Mouse (Mus musculus) MEL (cell line): Measurements from ENCODE around the gene Bnc2. TPM values are rescaled to one million over a fixed set of nuclear protein-coding genes. Genes with fewer than 3 reads are reported as not detected.

Experiments used
- DNase-seq: peaks from one replicate; pipeline ENCODE4 v3.0.0; 2011; ENCODE audit warnings: low read depth, low spot score
- H3K27ac ChIP-seq: 2 replicates; pipeline ENCODE4 v1.5.1; 2012; ENCODE audit warnings: low read depth, mild to moderate bottlenecking, control low read depth, low read length, moderate library complexity; ENCODE audit not compliant: control insufficient read depth
- H3K27me3 ChIP-seq, 2 experiments: fragments of 150-350 bp in 1 of 2; sonication (generic) in 1 of 2; 2 replicates each; pipeline ENCODE4 v1.6.1; 2012; ENCODE audit warnings: low read length in 2 of 2, mild to moderate bottlenecking in 2 of 2, improper control_type of control experiment in 1 of 2, moderate library complexity in 1 of 2; ENCODE audit not compliant: insufficient read depth in 2 of 2, control insufficient read depth in 1 of 2
- H3K36me3 ChIP-seq, 2 experiments: 2 replicates each; pipeline ENCODE4 v1.6.1; 2012 to 2014; ENCODE audit warnings: low read length in 2 of 2, improper control_type of control experiment in 1 of 2, inconsistent platforms in 1 of 2, mild to moderate bottlenecking in 1 of 2; ENCODE audit not compliant: insufficient read depth in 2 of 2, control insufficient read depth in 1 of 2
- H3K4me1 ChIP-seq, 2 experiments: fragments of 150-350 bp in 1 of 2; sonication (generic) in 1 of 2; 2 replicates each; pipeline ENCODE4 v1.6.1; 2012; ENCODE audit warnings: low read length in 2 of 2, improper control_type of control experiment in 1 of 2, mild to moderate bottlenecking in 1 of 2; ENCODE audit not compliant: insufficient read depth in 2 of 2, control insufficient read depth in 1 of 2
- H3K4me3 ChIP-seq, 2 experiments: fragments of 150-350 bp in 1 of 2; sonication (generic) in 1 of 2; 2 replicates each; pipeline ENCODE4 v1.5.1; 2012; ENCODE audit warnings: low read depth in 2 of 2, low read length in 2 of 2, mild to moderate bottlenecking in 2 of 2, moderate library complexity in 2 of 2, control low read depth in 1 of 2, improper control_type of control experiment in 1 of 2; ENCODE audit not compliant: control insufficient read depth in 1 of 2, insufficient read depth in 1 of 2
- H3K79me2 ChIP-seq: 2 replicates; pipeline ENCODE4 v1.6.1; 2012; ENCODE audit warnings: mild to moderate bottlenecking, low read length, moderate library complexity; ENCODE audit not compliant: control insufficient read depth, poor library complexity, insufficient read depth
- H3K9ac ChIP-seq: 2 replicates; pipeline ENCODE4 v1.6.1; 2012; ENCODE audit warnings: low read depth, mild to moderate bottlenecking, control low read depth, low read length, moderate library complexity; ENCODE audit not compliant: control insufficient read depth, poor library complexity, severe bottlenecking
- H3K9me3 ChIP-seq: fragments of 150-350 bp; sonication (generic); replicated peaks from 2 replicates; pipeline ENCODE4 v1.6.1; 2012; ENCODE audit warnings: mild to moderate bottlenecking, low read length, improper control_type of control experiment, moderate library complexity; ENCODE audit not compliant: insufficient read depth
- CHD1 ChIP-seq: IDR thresholded peaks from 2 replicates; pipeline ENCODE4 v1.6.1; 2012; ENCODE audit warnings: low read depth, mild to moderate bottlenecking, inconsistent platforms, low read length, improper control_type of control experiment
- CHD2 ChIP-seq: IDR thresholded peaks from 2 replicates; pipeline ENCODE4 v1.6.1; 2011; ENCODE audit warnings: low read length, improper control_type of control experiment
- CTCF ChIP-seq, 3 experiments: IDR thresholded peaks in 2 of 3; conservative IDR thresholded peaks in 1 of 3; 2 replicates each; pipeline ENCODE4 v1.5.1; 2011 to 2012; ENCODE audit warnings: low read length in 3 of 3, low read depth in 2 of 3, mild to moderate bottlenecking in 2 of 3, improper control_type of control experiment in 1 of 3, inconsistent platforms in 1 of 3, mixed read lengths in 1 of 3, moderate library complexity in 1 of 3; ENCODE audit not compliant: control insufficient read depth in 1 of 3, insufficient read depth in 1 of 3, poor library complexity in 1 of 3, severe bottlenecking in 1 of 3
- ELF1 ChIP-seq: IDR thresholded peaks from 2 replicates; pipeline ENCODE4 v1.6.1; 2014; ENCODE audit warnings: low read depth, mild to moderate bottlenecking, inconsistent platforms, low read length, improper control_type of control experiment, moderate library complexity
- EP300 ChIP-seq, 2 experiments: IDR thresholded peaks; 2 replicates each; pipeline ENCODE4 v1.6.1; 2011; ENCODE audit warnings: improper control_type of control experiment in 2 of 2, low read length in 2 of 2, low read depth in 1 of 2, mild to moderate bottlenecking in 1 of 2
- GATA1 ChIP-seq: IDR thresholded peaks from 2 replicates; pipeline ENCODE4 v1.6.1; 2011; ENCODE audit warnings: low read depth, low read length, improper control_type of control experiment
- HCFC1 ChIP-seq: IDR thresholded peaks from 2 replicates; pipeline ENCODE4 v1.6.1; 2012; ENCODE audit warnings: low read depth, mild to moderate bottlenecking, inconsistent platforms, low read length, improper control_type of control experiment, moderate library complexity
- MEF2A ChIP-seq: IDR thresholded peaks from 2 replicates; pipeline ENCODE4 v1.6.1; 2014; ENCODE audit warnings: low read depth, mild to moderate bottlenecking, inconsistent platforms, low read length, improper control_type of control experiment; ENCODE audit not compliant: poor library complexity, insufficient replicate concordance, severe bottlenecking; ENCODE audit errors: extremely low read depth
- MXI1 ChIP-seq: IDR thresholded peaks from 2 replicates; pipeline ENCODE4 v1.6.1; 2011; ENCODE audit warnings: mild to moderate bottlenecking, low read depth, low read length, improper control_type of control experiment
- MYC ChIP-seq: IDR thresholded peaks from 2 replicates; pipeline ENCODE4 v1.6.1; 2011; ENCODE audit warnings: low read depth, mild to moderate bottlenecking, low read length, improper control_type of control experiment, moderate library complexity
- POLR2A ChIP-seq, 2 experiments: IDR thresholded peaks; 2 replicates each; pipeline ENCODE4 v1.6.1; 2011 to 2012; ENCODE audit warnings: low read length in 2 of 2, mild to moderate bottlenecking in 2 of 2, control low read depth in 1 of 2, improper control_type of control experiment in 1 of 2, low read depth in 1 of 2, moderate library complexity in 1 of 2; ENCODE audit not compliant: control insufficient read depth in 1 of 2, insufficient read depth in 1 of 2, poor library complexity in 1 of 2
- POLR2AphosphoS2 ChIP-seq: IDR thresholded peaks from 2 replicates; pipeline ENCODE4 v1.6.1; 2011; ENCODE audit warnings: low read length, improper control_type of control experiment
- POLR2AphosphoS5 ChIP-seq: IDR thresholded peaks from 2 replicates; pipeline ENCODE4 v1.6.1; 2012; ENCODE audit warnings: low read depth, borderline replicate concordance, mild to moderate bottlenecking, inconsistent platforms, low read length, moderate library complexity, mixed read lengths
- RAD21 ChIP-seq: IDR thresholded peaks from 2 replicates; pipeline ENCODE4 v1.6.1; 2011; ENCODE audit warnings: mild to moderate bottlenecking, low read depth, low read length, improper control_type of control experiment
- RCOR1 ChIP-seq: IDR thresholded peaks from 2 replicates; pipeline ENCODE4 v1.6.1; 2012; ENCODE audit warnings: low read depth, mild to moderate bottlenecking, inconsistent platforms, low read length, improper control_type of control experiment
- SIN3A ChIP-seq: IDR thresholded peaks from 2 replicates; pipeline ENCODE4 v1.6.1; 2012; ENCODE audit warnings: low read length, improper control_type of control experiment, inconsistent platforms
- TAL1 ChIP-seq: IDR thresholded peaks from 2 replicates; pipeline ENCODE4 v1.6.1; 2012; ENCODE audit warnings: mild to moderate bottlenecking, inconsistent platforms, low read length, moderate library complexity, mixed read lengths
- TBP ChIP-seq: IDR thresholded peaks from 2 replicates; pipeline ENCODE4 v1.8.0; 2011; ENCODE audit warnings: low read depth, low read length, improper control_type of control experiment
- TCF12 ChIP-seq: IDR thresholded peaks from 2 replicates; pipeline ENCODE4 v1.6.1; 2014; ENCODE audit warnings: low read depth, mild to moderate bottlenecking, inconsistent platforms, low read length, improper control_type of control experiment, moderate library complexity
- UBTF ChIP-seq: IDR thresholded peaks from 2 replicates; pipeline ENCODE4 v1.6.1; 2012; ENCODE audit warnings: low read depth, mild to moderate bottlenecking, inconsistent platforms, low read length, improper control_type of control experiment, moderate library complexity, borderline replicate concordance; ENCODE audit not compliant: insufficient read depth
- USF2 ChIP-seq, 2 experiments: IDR thresholded peaks; 2 replicates each; pipeline ENCODE4 v1.6.1; 2011 to 2012; ENCODE audit warnings: improper control_type of control experiment in 2 of 2, low read length in 2 of 2, borderline replicate concordance in 1 of 2, inconsistent platforms in 1 of 2, low read depth in 1 of 2, mild to moderate bottlenecking in 1 of 2; ENCODE audit not compliant: insufficient read depth in 1 of 2
- ZKSCAN1 ChIP-seq: IDR thresholded peaks from 2 replicates; pipeline ENCODE4 v1.6.1; 2012; ENCODE audit warnings: low read depth, mild to moderate bottlenecking, inconsistent platforms, low read length, improper control_type of control experiment, moderate library complexity
- ZMIZ1 ChIP-seq: IDR thresholded peaks from 2 replicates; pipeline ENCODE4 v1.6.1; 2012; ENCODE audit warnings: low read depth, mild to moderate bottlenecking, inconsistent platforms, low read length, improper control_type of control experiment, moderate library complexity
- polyA plus RNA-seq, 2 experiments: library from polyadenylated mRNA; stranded (reverse) in 1 of 2; unstranded in 1 of 2; fragments of >175 nt in 1 of 2; fragments of >200 nt in 1 of 2; gene quantifications; 2 replicates each; pipeline versions ENCODE4 v1.2.1 to v1.2.4; 2012; ENCODE audit warnings: low replicate concordance in 2 of 2, low read depth in 1 of 2; ENCODE audit not compliant: insufficient read length in 2 of 2, insufficient read depth in 1 of 2, missing spikeins in 1 of 2
- total RNA-seq: library from RNA; depleted of rRNA; stranded (reverse); fragments of 300-350 nt; gene quantifications from 2 replicates; pipeline ENCODE4 v1.2.3, GENCODE M21; 2012

Gene Bnc2
- total and polyA plus RNA-seq, 3 experiments, result not detected

- Histone ChIP-seq H3K79me2 (no peaks in the 10 kb centered on the region), H3K4me1 (no peaks in the 10 kb centered on the region), H3K27me3 (no peaks in the 10 kb centered on the region), H3K27ac (no peak overlapping the region), H3K9ac (no peak overlapping the region), H3K36me3 (no peaks in the 10 kb centered on the region), H3K9me3 (no peaks in the 10 kb centered on the region), H3K4me3 (no peak overlapping the region)
- DNase-seq, result no peak
- no peak for TF ChIP-seq TBP
- TF ChIP-seq UBTF, result no peak
- no peak for TF ChIP-seq CTCF (IDR thresholded peaks at IDR 0.05 in 2 of 3, conservative IDR thresholded peaks at IDR 0.05 in 1 of 3; ENCODE audit: control insufficient read depth in 1 of 3, insufficient read depth in 1 of 3, low read depth in 2 of 3, low read length in 3 of 3, poor library complexity in 1 of 3, severe bottlenecking in 1 of 3)
- TF ChIP-seq ELF1, result no peak
- TF ChIP-seq GATA1, result no peak
- no peak for TF ChIP-seq MYC
- TF ChIP-seq CHD2, result no peak
- TF ChIP-seq TAL1, result no peak
- no peak for TF ChIP-seq USF2 (IDR thresholded peaks at IDR 0.05; ENCODE audit: borderline replicate concordance in 1 of 2, insufficient read depth in 1 of 2, low read depth in 1 of 2, low read length in 2 of 2)
- no peak for TF ChIP-seq MXI1
- no peak for TF ChIP-seq EP300 (IDR thresholded peaks at IDR 0.05; ENCODE audit: low read depth in 1 of 2, low read length in 2 of 2)
- no peak for TF ChIP-seq TCF12
- TF ChIP-seq RCOR1, result no peak
- TF ChIP-seq ZKSCAN1, result no peak
- TF ChIP-seq POLR2A (IDR thresholded peaks at IDR 0.05; ENCODE audit: control insufficient read depth in 1 of 2, insufficient read depth in 1 of 2, low read depth in 1 of 2, low read length in 2 of 2, poor library complexity in 1 of 2), result no peak
- TF ChIP-seq HCFC1, result no peak
- TF ChIP-seq ZMIZ1, result no peak
- TF ChIP-seq POLR2AphosphoS2, result no peak
- no peak for TF ChIP-seq CHD1
- no peak for TF ChIP-seq MEF2A
Observed at GRCm38 (mm10) chr4:84310851-84311250, 364.2 kb downstream of the Bnc2 start.

- H3K4me1 ChIP-seq, result no peaks in the 10 kb centered on the region
- H3K9ac ChIP-seq, result no peak overlapping the region
- H3K36me3 ChIP-seq, result no peaks in the 10 kb centered on the region
- no peaks in the 10 kb centered on the region for H3K9me3 ChIP-seq
- no peak overlapping the region for H3K27ac ChIP-seq
- H3K27me3 ChIP-seq, result no peaks in the 10 kb centered on the region
- DNase-seq, result no peak
- H3K4me3 ChIP-seq, result no peak overlapping the region
- H3K79me2 ChIP-seq, result no peaks in the 10 kb centered on the region
- TF ChIP-seq CHD1, result no peak
- no peak for TF ChIP-seq USF2 (IDR thresholded peaks at IDR 0.05; ENCODE audit: borderline replicate concordance in 1 of 2, insufficient read depth in 1 of 2, low read depth in 1 of 2, low read length in 2 of 2)
- no peak for TF ChIP-seq TAL1
- no peak for TF ChIP-seq POLR2AphosphoS5
- no peak for TF ChIP-seq UBTF
- TF ChIP-seq TCF12, result no peak
- no peak for TF ChIP-seq RAD21
- TF ChIP-seq SIN3A, result no peak
- no peak for TF ChIP-seq MXI1
- no peak for TF ChIP-seq CHD2
Observed at GRCm38 (mm10) chr4:84308226-84308862, 366.7 kb downstream of the Bnc2 start.
